Mouse (Mus musculus) forebrain, postnatal 0 days (tissue): ENCODE data around the gene Gcdh. TPM values are rescaled to one million over a fixed set of nuclear protein-coding genes. Genes with fewer than 3 reads are reported as not detected.

Source experiments
- ATAC-seq: fragments of 200-750 bp; cut with Nextera tagmentation; 2 replicates; pipeline ENCODE4 v1.8.0; 2017; ENCODE audit warnings: mild to moderate bottlenecking, moderate library complexity
- DNase-seq: peaks from one replicate; pipeline ENCODE4 v3.0.0-alpha.2; 2015
- H3K27ac ChIP-seq: fragments of 300-500 bp; sonication (generic); 2 replicates; pipeline ENCODE4 v1.5.1; 2014; ENCODE audit warnings: low read depth, mild to moderate bottlenecking, antibody characterized with exemption, low read length, moderate library complexity, mixed read lengths
- H3K27me3 ChIP-seq: fragments of 300-500 bp; sonication (generic); 2 replicates; pipeline ENCODE4 v1.6.1; 2014; ENCODE audit warnings: mild to moderate bottlenecking, low read length, mixed read lengths; ENCODE audit not compliant: insufficient read depth
- H3K36me3 ChIP-seq: fragments of 300-500 bp; sonication (generic); 2 replicates; pipeline ENCODE4 v1.6.1; 2014; ENCODE audit warnings: mild to moderate bottlenecking, moderate library complexity; ENCODE audit not compliant: insufficient read depth
- H3K4me1 ChIP-seq: fragments of 300-500 bp; sonication (generic); 2 replicates; pipeline ENCODE4 v1.6.1; 2014; ENCODE audit warnings: antibody characterized with exemption; ENCODE audit not compliant: insufficient read depth
- H3K4me2 ChIP-seq: fragments of 300-500 bp; sonication (generic); 2 replicates; pipeline ENCODE4 v1.6.1; 2014; ENCODE audit warnings: low read depth, mild to moderate bottlenecking, moderate library complexity
- H3K4me3 ChIP-seq: fragments of 300-500 bp; sonication (generic); 2 replicates; pipeline ENCODE4 v1.5.1; 2014; ENCODE audit warnings: low read depth, low read length, mixed read lengths
- H3K9ac ChIP-seq: fragments of 300-500 bp; sonication (generic); 2 replicates; pipeline ENCODE4 v1.6.1; 2014; ENCODE audit warnings: mild to moderate bottlenecking
- H3K9me3 ChIP-seq: fragments of 300-500 bp; sonication (generic); 2 replicates; pipeline ENCODE4 v1.6.1; 2016; ENCODE audit warnings: low read length
- CTCF ChIP-seq: sonication (generic); IDR thresholded peaks from 2 replicates; pipeline ENCODE4 v1.5.1; 2016; ENCODE audit warnings: antibody characterized with exemption, control low read depth, low read depth
- WGBS: fragments of 180-500 bp; shearing (Covaris S2); extraction: QIAGEN DNeasy Blood & Tissue Kit; methylation state at CpG from one replicate; pipeline ENCODE4 v1.1.7; 2014; 5-methylcytosine and 5-hydroxymethylcytosine counted together
- microRNA-seq, 2 experiments: library from miRNA; unstranded; fragments of <30 nt; microRNA quantifications; one replicate each; pipeline ENCODE4; 2016
- polyA plus RNA-seq: library from polyadenylated mRNA; unstranded; fragments of >200 nt; fragmentation: Nextera tagmentation; extraction: Ambion mirVana; gene quantifications from 2 replicates; pipeline ENCODE4 v1.2.1, GENCODE M21; 2015
- total RNA-seq: library from RNA; depleted of rRNA; stranded (reverse); fragments of >200 nt; gene quantifications from 2 replicates; pipeline ENCODE4 v1.2.3, GENCODE M21; 2014; rRNA removed

Gene Gcdh
- total and polyA plus RNA-seq, 2 experiments from 2014 or later, result 27.5 to 28.9 TPM

DNA sequence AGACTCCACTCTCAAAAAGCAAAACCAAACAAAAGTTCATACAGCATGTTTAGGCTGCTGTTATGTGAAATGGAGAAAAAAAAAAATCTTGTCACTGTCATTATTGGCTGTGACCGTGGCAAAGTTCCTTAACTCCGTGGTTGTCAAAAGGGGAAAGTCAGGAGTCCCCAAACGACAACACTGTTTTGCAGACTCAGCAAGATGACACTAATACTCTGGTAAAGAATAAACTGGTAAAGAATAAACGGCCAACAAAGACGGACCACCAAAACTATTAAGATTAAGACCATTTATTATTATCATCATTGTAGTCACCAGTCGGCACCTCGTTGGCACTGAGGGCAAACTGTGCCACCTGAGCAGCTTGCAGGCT, 53.9 kb downstream of the Gcdh start:
- H3K36me3 ChIP-seq, result peaks cover 73% of the 10 kb centered on the region
- peak overlapping the region; percentile 88 for H3K9ac ChIP-seq
- 2% methylated on average over 7 of the region's 7 CpGs for WGBS
- H3K9me3 ChIP-seq, result no peaks in the 10 kb centered on the region
- no peak for TF ChIP-seq CTCF
- no peaks in the 10 kb centered on the region for H3K27me3 ChIP-seq
- peak overlapping the region; percentile 84 for H3K27ac ChIP-seq
- H3K4me3 ChIP-seq, result peak overlapping the region; percentile 84
- no peak for DNase-seq
- peaks cover 17% of the 10 kb centered on the region for H3K4me1 ChIP-seq
- peak overlapping the region; percentile 85 for H3K4me2 ChIP-seq
- ATAC-seq, result no peak

DNA sequence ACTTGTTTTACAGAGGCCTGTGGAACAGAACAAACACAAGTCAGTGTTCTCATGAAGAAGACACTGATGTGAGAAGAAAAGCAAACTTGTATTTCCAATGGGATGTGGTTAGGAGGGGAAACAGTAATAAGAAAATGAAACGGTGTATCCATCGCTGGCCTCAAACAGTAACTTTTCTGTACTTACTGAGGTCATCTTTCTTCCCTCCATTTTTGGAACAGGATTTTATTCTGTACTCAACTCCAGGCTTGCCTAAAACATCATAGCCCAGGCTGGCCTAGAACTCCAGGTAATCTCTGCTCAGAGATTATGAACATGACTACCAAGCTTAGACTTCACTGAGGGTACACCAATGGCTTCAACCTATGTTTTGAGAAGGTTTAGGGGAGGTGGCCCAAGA, 54.3 kb downstream of the Gcdh start:
- WGBS, result 89% methylated on average over 2 of the region's 2 CpGs
- ATAC-seq (no peak), DNase-seq (no peak)
- Histone ChIP-seq H3K27me3 (no peaks in the 10 kb centered on the region), H3K27ac (no peak overlapping the region), H3K9ac (no peak overlapping the region; the same call in 1 of the 2 replicates), H3K4me1 (peaks cover 16% of the 10 kb centered on the region), H3K4me2 (peak overlapping the region; percentile 85), H3K9me3 (no peaks in the 10 kb centered on the region), H3K4me3 (peak overlapping the region; percentile 84), H3K36me3 (peaks cover 73% of the 10 kb centered on the region)
- no peak for TF ChIP-seq CTCF

DNA sequence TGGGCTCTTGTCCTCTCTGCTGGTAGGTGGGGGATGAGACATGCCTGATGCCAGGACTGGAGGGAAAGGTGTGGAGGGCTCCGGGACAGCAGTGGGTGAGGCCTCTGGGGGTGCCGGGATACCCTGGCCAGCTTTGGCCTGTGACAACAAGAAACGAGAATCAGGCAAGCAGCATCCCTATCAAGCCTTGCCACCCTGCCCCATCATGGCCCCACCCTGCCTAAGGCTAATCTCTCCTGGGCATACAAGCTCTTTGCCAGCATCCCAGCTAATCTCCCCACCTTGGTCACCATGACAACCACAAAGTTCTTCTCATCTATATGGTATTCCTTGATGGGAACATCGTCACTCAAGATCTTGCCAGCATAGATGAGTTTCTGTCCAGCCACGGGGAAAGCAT, 55.2 kb downstream of the Gcdh start:
- Histone ChIP-seq H3K27ac (no peak overlapping the region), H3K4me3 (no peak overlapping the region), H3K27me3 (no peaks in the 10 kb centered on the region), H3K4me1 (peaks cover 16% of the 10 kb centered on the region), H3K36me3 (peaks cover 72% of the 10 kb centered on the region), H3K9ac (no peak overlapping the region), H3K9me3 (no peaks in the 10 kb centered on the region), H3K4me2 (no peak overlapping the region)
- no peak for DNase-seq
- TF ChIP-seq CTCF, result no peak
- 80% methylated on average over 5 of the region's 5 CpGs for WGBS
- ATAC-seq, result no peak

DNA sequence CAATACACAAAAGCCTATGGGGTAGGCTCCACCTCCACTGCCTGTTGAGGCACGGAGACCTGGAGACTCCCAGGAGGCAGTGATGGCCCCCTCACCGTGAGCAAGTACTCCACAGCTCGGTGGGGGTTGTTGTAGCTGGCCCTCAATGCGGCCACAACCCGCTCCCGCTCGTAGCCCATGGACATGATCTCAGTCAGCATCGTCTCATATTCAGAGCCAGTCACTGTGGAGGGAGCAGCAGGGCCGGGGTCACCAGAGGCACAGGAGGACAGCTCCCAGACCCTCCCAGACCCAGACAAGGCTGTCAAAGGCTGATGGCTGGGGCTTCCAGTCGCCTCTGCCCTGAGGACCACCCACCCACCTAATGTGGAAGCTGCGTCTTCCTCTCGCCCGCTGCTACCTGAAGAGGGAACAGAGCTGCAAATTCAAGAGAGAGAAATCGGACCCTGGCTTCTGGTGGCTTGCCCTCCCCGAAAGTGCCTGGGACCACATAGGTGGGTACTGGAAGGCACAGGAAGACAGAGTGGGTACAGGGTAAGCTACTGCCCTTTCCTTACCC, 55.7 kb downstream of the Gcdh start:
- WGBS, result 86% methylated on average over 15 of the region's 15 CpGs
- Histone ChIP-seq H3K27me3 (no peaks in the 10 kb centered on the region), H3K9ac (no peak overlapping the region), H3K36me3 (peaks cover 67% of the 10 kb centered on the region), H3K27ac (no peak overlapping the region), H3K4me1 (peaks cover 18% of the 10 kb centered on the region), H3K4me2 (no peak overlapping the region), H3K9me3 (no peaks in the 10 kb centered on the region), H3K4me3 (no peak overlapping the region)
- no peak for DNase-seq
- no peak for ATAC-seq
- no peak for TF ChIP-seq CTCF

DNA sequence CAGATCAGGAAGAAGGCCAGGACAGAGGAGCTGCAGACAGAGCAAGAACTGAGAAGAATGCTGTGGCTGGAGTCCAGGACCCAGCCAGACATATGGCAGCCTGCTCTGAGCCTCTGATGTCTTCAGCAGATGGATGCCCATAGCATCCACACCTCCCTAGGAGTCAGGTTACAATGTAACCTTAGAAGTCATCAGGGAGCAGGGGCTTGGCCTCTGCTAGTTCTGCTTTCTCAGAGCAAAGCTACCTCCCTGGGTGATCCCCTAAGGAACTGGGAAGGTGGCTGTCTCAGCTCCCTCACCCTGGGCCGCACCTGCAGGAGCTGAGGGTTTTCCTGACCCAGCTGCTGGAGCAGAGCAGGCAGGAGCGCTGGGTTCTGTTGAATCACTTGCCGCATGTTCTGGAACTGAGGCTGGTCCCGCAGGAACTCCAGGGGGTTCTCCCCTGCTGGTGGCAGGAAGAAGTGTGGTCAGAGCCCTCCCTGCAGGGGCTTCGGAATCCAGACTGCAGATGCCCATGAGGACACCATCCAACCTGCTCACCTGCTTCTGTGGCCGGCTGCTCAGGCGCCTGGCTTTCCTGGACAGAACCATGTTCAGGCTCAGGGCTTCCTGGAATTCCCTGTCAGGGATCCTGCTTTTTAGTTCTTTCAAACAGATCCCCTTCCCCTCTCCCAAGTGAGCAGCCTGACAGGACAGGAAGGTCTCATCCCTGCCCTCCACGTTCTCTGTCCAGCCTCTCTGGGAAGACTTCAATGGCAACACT, 56.4 kb downstream of the Gcdh start:
- Histone ChIP-seq H3K9ac (no peak overlapping the region), H3K4me3 (no peak overlapping the region), H3K9me3 (no peaks in the 10 kb centered on the region), H3K27me3 (no peaks in the 10 kb centered on the region), H3K4me2 (no peak overlapping the region), H3K36me3 (peaks cover 60% of the 10 kb centered on the region), H3K4me1 (peaks cover 18% of the 10 kb centered on the region), H3K27ac (no peak overlapping the region)
- WGBS, result 79% methylated on average over 8 of the region's 8 CpGs
- TF ChIP-seq CTCF, result no peak
- DNase-seq (no peak), ATAC-seq (no peak)

Small RNA genes lying within 50 kb of the gene (microRNA-seq; reads per million reads assigned to microRNA genes)
- gene Gm24197 (0 reads per million in 2 experiments), gene Mir7069 (1.6 to 4.3 reads per million in 2 experiments)

Other genes starting within 250 kb of the Gcdh start
Only the 30 nearest of the 32 such genes appear.
- gene Trmt1, start 207.6 kb downstream of the Gcdh start, total RNA-seq, result 89.5 and 94.8 TPM in 2 replicates
- gene Trmt1, start 207.6 kb downstream of the Gcdh start, polyA plus RNA-seq, result 59.8 and 67.5 TPM in 2 replicates
- 65.9 and 78.2 TPM in 2 replicates for gene Nacc1, start 206.1 kb downstream of the Gcdh start, total RNA-seq
- gene Nacc1, start 206.1 kb downstream of the Gcdh start, polyA plus RNA-seq, result 14.6 and 14.7 TPM in 2 replicates
- 2.2 and 2.7 TPM in 2 replicates for gene Lyl1, start 192.5 kb downstream of the Gcdh start, total RNA-seq
- gene Lyl1, start 192.5 kb downstream of the Gcdh start, polyA plus RNA-seq, result 2.4 and 2.5 TPM in 2 replicates
- not detected in 2 replicates for gene G430095P16Rik, start 170.9 kb downstream of the Gcdh start, total RNA-seq
- 0.56 and 1.0 TPM in 2 replicates for gene G430095P16Rik, start 170.9 kb downstream of the Gcdh start, polyA plus RNA-seq
- gene Nfix, start 93.6 kb downstream of the Gcdh start, total RNA-seq, result 111 and 116 TPM in 2 replicates
- gene Nfix, start 93.6 kb downstream of the Gcdh start, polyA plus RNA-seq, result 347 and 376 TPM in 2 replicates
- 4.7 and 6.9 TPM in 2 replicates for gene Dand5, start 71.1 kb downstream of the Gcdh start, total RNA-seq
- 8.2 and 10.0 TPM in 2 replicates for gene Dand5, start 71.1 kb downstream of the Gcdh start, polyA plus RNA-seq
- gene Gadd45gip1, start 62.4 kb downstream of the Gcdh start, total RNA-seq, result 24.7 and 28.7 TPM in 2 replicates
- 36.7 and 40.8 TPM in 2 replicates for gene Gadd45gip1, start 62.4 kb downstream of the Gcdh start, polyA plus RNA-seq
- 32.2 and 55.3 TPM in 2 replicates for gene Rad23a, start 53.3 kb downstream of the Gcdh start, total RNA-seq
- 63.5 and 77.4 TPM in 2 replicates for gene Rad23a, start 53.3 kb downstream of the Gcdh start, polyA plus RNA-seq
- 470 and 505 TPM in 2 replicates for gene Calr, start 47.0 kb downstream of the Gcdh start, total RNA-seq
- 354 and 405 TPM in 2 replicates for gene Calr, start 47.0 kb downstream of the Gcdh start, polyA plus RNA-seq
- 77.1 and 91.2 TPM in 2 replicates for gene Farsa, start 36.9 kb downstream of the Gcdh start, total RNA-seq
- gene Farsa, start 36.9 kb downstream of the Gcdh start, polyA plus RNA-seq, result 100 and 103 TPM in 2 replicates
- 27.5 and 32.2 TPM in 2 replicates for gene Syce2, start 21.8 kb downstream of the Gcdh start, total RNA-seq
- 77.9 and 78.2 TPM in 2 replicates for gene Syce2, start 21.8 kb downstream of the Gcdh start, polyA plus RNA-seq
- 0.46 TPM in 1 of 2 replicates, not detected in the other for gene Klf1, start 8.0 kb upstream of the Gcdh start, total RNA-seq
- gene Klf1, start 8.0 kb upstream of the Gcdh start, polyA plus RNA-seq, result 0.50 and 0.77 TPM in 2 replicates
- 3.6 and 3.7 TPM in 2 replicates for gene Dnase2a, start 14.6 kb upstream of the Gcdh start, total RNA-seq
- 6.3 and 7.1 TPM in 2 replicates for gene Dnase2a, start 14.6 kb upstream of the Gcdh start, polyA plus RNA-seq
- 39.7 and 57.7 TPM in 2 replicates for gene Mast1, start 43.4 kb upstream of the Gcdh start, total RNA-seq
- 44.2 and 63.8 TPM in 2 replicates for gene Mast1, start 43.4 kb upstream of the Gcdh start, polyA plus RNA-seq
- gene Rtbdn, start 53.1 kb upstream of the Gcdh start, total RNA-seq, result 4.8 and 10.4 TPM in 2 replicates
- gene Rtbdn, start 53.1 kb upstream of the Gcdh start, polyA plus RNA-seq, result 1.7 and 3.5 TPM in 2 replicates
- not detected in 2 replicates for gene Gm49661, start 75.5 kb upstream of the Gcdh start, total RNA-seq
- not detected in 2 replicates for gene Gm49661, start 75.5 kb upstream of the Gcdh start, polyA plus RNA-seq
- 814 and 983 TPM in 2 replicates for gene Prdx2, start 75.7 kb upstream of the Gcdh start, total RNA-seq
- gene Prdx2, start 75.7 kb upstream of the Gcdh start, polyA plus RNA-seq, result 974 and 1,110 TPM in 2 replicates
- 39.8 and 42.7 TPM in 2 replicates for gene Rnaseh2a, start 75.8 kb upstream of the Gcdh start, total RNA-seq
- 52.2 and 56.3 TPM in 2 replicates for gene Rnaseh2a, start 75.8 kb upstream of the Gcdh start, polyA plus RNA-seq
- gene Junb, start 84.8 kb upstream of the Gcdh start, total RNA-seq, result 21.9 and 22.2 TPM in 2 replicates
- 10.1 and 15.9 TPM in 2 replicates for gene Junb, start 84.8 kb upstream of the Gcdh start, polyA plus RNA-seq
- 30.3 and 32.5 TPM in 2 replicates for gene Hook2, start 96.7 kb upstream of the Gcdh start, total RNA-seq
- 22.6 and 28.7 TPM in 2 replicates for gene Hook2, start 96.7 kb upstream of the Gcdh start, polyA plus RNA-seq
- not detected in 2 replicates for gene Best2, start 120.6 kb upstream of the Gcdh start, total RNA-seq
- gene Best2, start 120.6 kb upstream of the Gcdh start, polyA plus RNA-seq, result 0.11 and 0.15 TPM in 2 replicates
- gene Asna1, start 131.4 kb upstream of the Gcdh start, total RNA-seq, result 136 and 160 TPM in 2 replicates
- gene Asna1, start 131.4 kb upstream of the Gcdh start, polyA plus RNA-seq, result 153 and 180 TPM in 2 replicates
- 338 and 447 TPM in 2 replicates for gene Trir, start 132.9 kb upstream of the Gcdh start, total RNA-seq
- gene Trir, start 132.9 kb upstream of the Gcdh start, polyA plus RNA-seq, result 161 and 178 TPM in 2 replicates
- 129 and 155 TPM in 2 replicates for gene Tnpo2, start 143.0 kb upstream of the Gcdh start, total RNA-seq
- gene Tnpo2, start 143.0 kb upstream of the Gcdh start, polyA plus RNA-seq, result 40.4 and 52.3 TPM in 2 replicates
- 106 and 115 TPM in 2 replicates for gene Fbxw9, start 166.1 kb upstream of the Gcdh start, total RNA-seq
- gene Fbxw9, start 166.1 kb upstream of the Gcdh start, polyA plus RNA-seq, result 79.8 and 87.4 TPM in 2 replicates
- not detected in 2 replicates for gene Gm5741, start 174.1 kb upstream of the Gcdh start, total RNA-seq
- gene Gm5741, start 174.1 kb upstream of the Gcdh start, polyA plus RNA-seq, result 0.74 and 3.0 TPM in 2 replicates
- 63.1 and 74.3 TPM in 2 replicates for gene Dhps, start 177.8 kb upstream of the Gcdh start, total RNA-seq
- 104 and 118 TPM in 2 replicates for gene Dhps, start 177.8 kb upstream of the Gcdh start, polyA plus RNA-seq
- 80.8 and 105 TPM in 2 replicates for gene Wdr83os, start 186.8 kb upstream of the Gcdh start, total RNA-seq
- gene Wdr83os, start 186.8 kb upstream of the Gcdh start, polyA plus RNA-seq, result 171 and 182 TPM in 2 replicates
- gene Wdr83, start 187.4 kb upstream of the Gcdh start, total RNA-seq, result 22.1 and 22.5 TPM in 2 replicates
- gene Wdr83, start 187.4 kb upstream of the Gcdh start, polyA plus RNA-seq, result 35.3 and 37.2 TPM in 2 replicates
- gene Man2b1, start 189.3 kb upstream of the Gcdh start, total RNA-seq, result 24.9 and 28.8 TPM in 2 replicates
- 14.8 and 18.0 TPM in 2 replicates for gene Man2b1, start 189.3 kb upstream of the Gcdh start, polyA plus RNA-seq